Mouse (Mus musculus) left cerebral cortex, postnatal 4 days (tissue): Measurements from ENCODE around the gene Rtn3. TPM values are rescaled to one million over a fixed set of nuclear protein-coding genes. Genes with fewer than 3 reads are reported as not detected.
A peak's percentile ranks its signal among the peaks of the same experiment; 100 is the strongest.
"Not testable (repeated sequence)": the region's sequence is repeated elsewhere in the genome, so short reads cannot be mapped to it uniquely, and the experiment has no call there.

ENCODE experiments used
- DNase-seq: peaks from one replicate; pipeline ENCODE4 v3.0.0-alpha.2; 2022
- intact Hi-C: fragments of 180-260 bp; cut with DNase I; formaldehyde crosslinking; loops from one replicate; pipeline ENCODE4 v1.15.1; 2025
- total RNA-seq, 2 experiments: library from RNA; stranded (reverse); gene quantifications; 2 replicates each; pipeline ENCODE4 v1.2.3; 2021

Gene Rtn3
- total RNA-seq: 100 to 1,000 TPM; 589 to 625 TPM

- peak; percentile 99 for DNase-seq
These were observed at the start of gene Rtn3 for GRCm38 (mm10) chr19:7482599-7483511. TSS of gene Rtn3 (minus strand) at chr19:7483281.

GRCm38 (mm10) chr19:7531906-7532305 lies 48.8 kb upstream of the Rtn3 start:
- no peak for DNase-seq
- intact Hi-C loops: no loop called here

More at GRCm38 (mm10) chr19:7482599-7483511, at the start of gene Rtn3:
- intact Hi-C loops: no loop called here

- DNase-seq: peak; percentile 68
These were observed 45.8 kb upstream of the Rtn3 start for GRCm38 (mm10) chr19:7528639-7529428.

GRCm38 (mm10) chr19:7524879-7525278 lies 41.8 kb upstream of the Rtn3 start:
- intact Hi-C loops: loop anchor here (5.0 kb wide), 2 partner anchors 72 to 92 kb away; no protein-coding TSS in a partner anchor
- no peak for DNase-seq

More at GRCm38 (mm10) chr19:7528639-7529428, 45.8 kb upstream of the Rtn3 start:
- intact Hi-C loops: loop anchor here (5.0 kb wide), 2 partner anchors 68 to 88 kb away; no protein-coding TSS in a partner anchor

GRCm38 (mm10) chr19:7523781-7524180 lies 40.7 kb upstream of the Rtn3 start:
- intact Hi-C loops: no loop called here

GRCm38 (mm10) chr19:7523292-7523691 lies 40.2 kb upstream of the Rtn3 start:
- intact Hi-C loops: no loop called here
- no peak for DNase-seq

More at GRCm38 (mm10) chr19:7523781-7524180, 40.7 kb upstream of the Rtn3 start:
- DNase-seq: no peak

- intact Hi-C loops: no loop called here
- no peak for DNase-seq
These were observed 39.8 kb upstream of the Rtn3 start for GRCm38 (mm10) chr19:7522856-7523255.

- intact Hi-C loops: no loop called here
- DNase-seq: no peak
These were observed 38.5 kb upstream of the Rtn3 start for GRCm38 (mm10) chr19:7521619-7522018.

GRCm38 (mm10) chr19:7516437-7516836 lies 33.4 kb upstream of the Rtn3 start:
- DNase-seq: no peak
- intact Hi-C loops: no loop called here

- intact Hi-C loops: no loop called here
- DNase-seq: no peak
These were observed 24.9 kb upstream of the Rtn3 start for GRCm38 (mm10) chr19:7508026-7508425.

GRCm38 (mm10) chr19:7506321-7506720 lies 23.2 kb upstream of the Rtn3 start:
- intact Hi-C loops: no loop called here

GRCm38 (mm10) chr19:7502432-7502831 lies 19.4 kb upstream of the Rtn3 start:
- intact Hi-C loops: no loop called here
- no peak for DNase-seq

More at GRCm38 (mm10) chr19:7506321-7506720, 23.2 kb upstream of the Rtn3 start:
- no peak for DNase-seq

- intact Hi-C loops: no loop called here
- DNase-seq: no peak
These were observed 17.6 kb upstream of the Rtn3 start for GRCm38 (mm10) chr19:7500701-7501100.

- intact Hi-C loops: no loop called here
- no peak for DNase-seq
These were observed 15.7 kb upstream of the Rtn3 start for GRCm38 (mm10) chr19:7498816-7499215.

GRCm38 (mm10) chr19:7496070-7496469 lies 13.0 kb upstream of the Rtn3 start:
- intact Hi-C loops, DNase-seq: not testable (repeated sequence)

- no peak for DNase-seq
- intact Hi-C loops: no loop called here
These were observed 12.3 kb upstream of the Rtn3 start for GRCm38 (mm10) chr19:7495221-7496038.

GRCm38 (mm10) chr19:7494187-7495015 lies 11.3 kb upstream of the Rtn3 start:
- peak; percentile 95 for DNase-seq
- intact Hi-C loops: no loop called here

GRCm38 (mm10) chr19:7493352-7494186 lies 10.5 kb upstream of the Rtn3 start, which contains the start of gene Atl3:
TSS of gene Atl3 (plus strand) at chr19:7494040.
- no peak for DNase-seq
- intact Hi-C loops: no loop called here

- DNase-seq: no peak
- intact Hi-C loops: no loop called here
These were observed 9.6 kb upstream of the Rtn3 start for GRCm38 (mm10) chr19:7492682-7493081.
